ENCODE assay signal across 9 mouse cellular contexts in the genomic region with DNA sequence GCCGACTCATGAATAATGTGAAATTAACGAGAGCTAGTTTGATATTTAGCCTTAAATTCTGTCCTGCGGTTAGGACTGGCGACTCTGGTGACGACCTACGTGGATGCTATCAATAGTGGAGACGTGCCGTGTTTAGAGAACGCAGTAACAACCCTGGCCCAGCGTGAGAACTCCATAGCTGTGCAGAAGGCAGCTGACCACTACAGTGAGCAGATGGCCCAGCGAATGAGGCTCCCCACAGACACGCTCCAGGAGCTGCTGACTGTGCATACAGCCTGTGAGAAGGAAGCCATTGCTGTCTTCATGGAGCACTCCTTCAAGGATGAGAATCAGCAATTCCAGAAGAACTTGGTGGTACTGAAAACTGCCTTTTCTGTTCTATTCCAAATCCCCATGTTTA. TPM values are rescaled to one million over a fixed set of nuclear protein-coding genes. Genes with fewer than 3 reads are reported as not detected.
"Had no signal": no experiment of that assay in that cellular context is flagged by ENCODE, and none has a peak within 500 bp of the region (broad histone marks: within the 10 kb centered on the region; RNA-seq: fewer than 3 reads in every experiment).

No protein-coding gene starts in this region.

RNA-seq across cellular contexts. Expression of a gene that starts 49.0 kb away (rescaled TPM):
- polyA plus RNA-seq: heart, embryonic 10.5 days; limb, embryonic 11.5 days; limb, embryonic 15.5 days had no signal

RNA-seq across cellular contexts. Expression of a gene that starts 51.9 kb away (rescaled TPM):
- polyA plus RNA-seq: heart, embryonic 10.5 days; heart, embryonic 12.5 days; heart, embryonic 16.5 days; hindbrain, embryonic 10.5 days; hindbrain, embryonic 13.5 days; hindbrain, embryonic 15.5 days; limb, embryonic 11.5 days; limb, embryonic 13.5 days; limb, embryonic 15.5 days had no signal
